Mouse (Mus musculus): ENCODE measurements at regions not wholly inside any gene's neighbourhood (a gene's known extent, or its start where the extent isn't known, plus 50 kb on each side); places are given as distances from the start of the nearest gene placed in this dataset.

- no peak for DNase-seq
Observed at GRCm38 (mm10) chr6:120614526-120614925, 51.6 kb upstream of the Cecr2 start.

DNA sequence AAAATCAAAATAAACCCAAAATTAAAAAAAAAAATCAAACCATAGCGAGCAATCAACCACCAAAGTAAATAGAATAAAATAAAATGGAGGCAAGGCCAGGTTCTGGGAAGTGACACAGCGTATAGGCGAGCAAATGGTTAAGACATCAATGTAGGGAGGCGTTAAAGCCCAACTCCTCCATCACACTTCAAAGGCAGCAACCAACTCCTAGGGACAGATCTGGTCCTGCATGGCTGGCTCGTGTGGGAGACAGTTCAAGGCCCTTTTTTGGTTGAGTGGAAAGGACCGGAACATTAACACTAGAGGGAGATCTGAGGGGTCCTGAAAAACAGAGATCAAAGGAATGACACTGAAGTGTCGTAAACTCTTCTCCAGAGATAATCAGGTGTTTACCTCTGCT is 53.8 kb upstream of the Cecr2 start:
- no peak for DNase-seq

DNA sequence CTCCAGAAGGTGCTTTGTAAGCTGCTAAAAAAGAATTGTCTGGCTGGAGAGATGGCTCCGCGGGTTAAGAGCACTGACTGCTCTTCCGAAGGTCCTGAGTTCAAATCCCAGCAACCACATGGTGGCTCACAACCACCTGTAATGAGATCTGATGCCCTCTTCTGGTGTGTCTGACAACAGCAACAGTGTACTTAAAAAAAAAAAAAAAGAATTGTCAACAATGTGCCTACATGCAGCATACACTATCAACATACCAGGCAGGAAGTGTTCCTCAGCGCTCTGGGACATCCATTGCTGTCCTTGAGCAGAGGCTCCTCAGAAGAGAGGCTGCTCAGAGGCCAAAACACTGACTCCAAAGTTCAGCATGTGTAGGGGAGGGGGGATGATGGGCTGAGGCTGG is 56.3 kb upstream of the Cecr2 start:
- DNase-seq: no peak

GRCm38 (mm10) chr6:120605471-120605870 is 60.7 kb upstream of the Cecr2 start:
- DNase-seq: no peak

DNA sequence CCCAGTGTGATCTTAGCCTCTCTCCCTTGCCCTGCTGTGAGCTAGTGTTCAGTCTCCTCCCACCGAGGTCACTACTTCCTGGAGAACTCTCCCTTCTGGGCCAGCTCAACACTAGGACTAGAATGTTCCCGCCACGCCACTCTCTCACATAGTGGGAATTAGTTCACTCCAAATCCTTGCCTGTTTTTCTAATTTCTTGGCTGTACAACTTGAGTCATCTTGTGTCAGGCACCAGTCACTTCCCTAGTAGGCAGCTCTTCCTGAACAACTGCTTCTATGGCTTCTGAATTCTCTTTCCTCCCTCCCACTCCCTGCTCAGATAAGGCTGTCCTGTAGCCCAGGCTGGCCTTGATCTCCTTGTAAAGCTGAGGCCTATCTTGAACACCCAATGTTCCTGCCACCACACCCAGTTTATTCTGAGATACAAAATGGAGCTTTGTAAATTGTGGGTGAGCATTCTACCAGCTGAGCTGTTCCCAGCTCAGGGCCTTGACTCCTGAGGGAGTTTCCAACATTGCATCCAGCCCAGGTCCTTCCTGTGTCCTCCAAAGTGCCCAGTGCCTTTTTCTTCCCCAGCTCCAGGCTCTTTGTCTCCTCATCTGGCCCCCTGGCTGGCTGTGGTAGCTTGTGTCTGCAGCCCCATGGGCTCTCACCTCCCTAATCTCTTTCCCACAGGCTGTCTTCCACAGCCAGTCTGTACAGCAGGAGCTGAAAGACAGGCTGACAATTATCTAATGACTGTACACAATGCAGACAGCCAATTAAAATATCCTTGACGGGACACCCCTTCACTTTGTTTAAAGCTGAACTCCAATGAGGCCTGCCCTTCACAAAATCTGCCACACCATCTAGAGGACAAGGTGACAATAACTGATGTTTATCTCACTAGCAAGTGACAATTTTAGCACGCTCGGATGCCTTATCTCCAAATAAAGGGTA is 61.9 kb upstream of the Cecr2 start:
- no peak for DNase-seq

- DNase-seq: peak in 1 of 2 experiments; percentile 22
Observed at GRCm38 (mm10) chr6:120603454-120603853, 62.7 kb upstream of the Cecr2 start.

GRCm38 (mm10) chr6:120600376-120600775 is 65.8 kb upstream of the Cecr2 start:
- DNase-seq: no peak

DNA sequence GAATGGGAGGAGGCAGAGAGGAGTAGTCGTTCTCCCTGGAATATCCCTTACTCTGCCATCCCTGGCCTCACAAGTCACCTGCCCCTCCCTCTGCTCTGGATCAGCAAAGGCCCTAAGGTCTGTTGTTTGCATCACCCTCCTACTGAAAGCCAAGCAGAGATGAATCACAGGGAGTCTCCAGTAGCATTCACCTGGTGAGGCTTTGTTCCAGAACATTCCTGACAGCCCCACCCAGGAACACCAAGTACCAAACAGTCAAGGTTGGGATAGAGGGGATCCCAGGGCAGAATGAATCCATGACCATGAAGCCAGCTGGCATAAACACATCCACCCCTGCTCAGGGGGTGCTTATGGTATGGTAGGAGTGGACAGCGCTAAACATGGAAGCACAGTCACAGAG is 67.4 kb upstream of the Hdhd5 start:
- DNase-seq: no peak

DNA sequence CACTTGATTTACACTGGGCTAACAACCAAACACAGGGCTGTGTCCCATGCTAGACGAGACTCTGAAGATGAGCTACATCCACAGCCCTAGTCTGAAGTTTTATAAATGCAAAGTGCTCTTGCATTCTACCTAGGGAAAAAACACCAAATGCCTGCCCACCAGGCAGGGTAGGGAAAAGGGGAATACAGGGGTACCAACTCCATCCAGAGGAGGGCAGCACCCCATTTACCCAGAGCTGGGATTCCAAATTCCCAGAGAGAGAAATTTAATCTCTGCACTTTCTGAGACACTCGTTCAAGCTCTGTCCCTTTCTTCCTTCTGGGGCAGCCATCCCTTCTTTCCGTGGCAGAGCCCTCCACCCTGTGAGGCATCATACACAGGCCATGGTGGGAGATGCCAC is 66.8 kb upstream of the Hdhd5 start:
- no peak for DNase-seq

- DNase-seq: no peak
Observed at GRCm38 (mm10) chr6:120596717-120597116, 65.6 kb upstream of the Hdhd5 start.

DNA sequence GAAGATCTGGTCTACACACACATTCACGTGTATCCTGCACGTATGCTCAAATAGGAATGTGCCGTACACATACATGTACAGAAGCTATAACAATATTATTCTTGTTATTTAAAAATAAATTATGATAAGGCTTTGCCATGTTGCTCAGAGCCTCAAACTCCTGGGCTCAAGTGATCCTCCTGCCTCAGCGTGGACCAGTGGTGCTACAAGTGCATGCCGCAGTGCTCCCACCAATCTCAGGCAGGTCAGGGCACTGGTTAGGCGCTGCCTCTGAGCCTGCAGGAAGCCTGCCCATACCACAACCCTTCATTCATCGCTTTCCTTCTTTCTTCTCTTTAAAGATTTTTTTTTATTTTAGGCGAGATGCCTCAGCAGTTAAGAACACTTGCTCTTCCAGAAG is 63.3 kb upstream of the Hdhd5 start:
- DNase-seq: no peak

GRCm38 (mm10) chr6:120592705-120593104 is 61.6 kb upstream of the Hdhd5 start:
- DNase-seq: no peak

DNA sequence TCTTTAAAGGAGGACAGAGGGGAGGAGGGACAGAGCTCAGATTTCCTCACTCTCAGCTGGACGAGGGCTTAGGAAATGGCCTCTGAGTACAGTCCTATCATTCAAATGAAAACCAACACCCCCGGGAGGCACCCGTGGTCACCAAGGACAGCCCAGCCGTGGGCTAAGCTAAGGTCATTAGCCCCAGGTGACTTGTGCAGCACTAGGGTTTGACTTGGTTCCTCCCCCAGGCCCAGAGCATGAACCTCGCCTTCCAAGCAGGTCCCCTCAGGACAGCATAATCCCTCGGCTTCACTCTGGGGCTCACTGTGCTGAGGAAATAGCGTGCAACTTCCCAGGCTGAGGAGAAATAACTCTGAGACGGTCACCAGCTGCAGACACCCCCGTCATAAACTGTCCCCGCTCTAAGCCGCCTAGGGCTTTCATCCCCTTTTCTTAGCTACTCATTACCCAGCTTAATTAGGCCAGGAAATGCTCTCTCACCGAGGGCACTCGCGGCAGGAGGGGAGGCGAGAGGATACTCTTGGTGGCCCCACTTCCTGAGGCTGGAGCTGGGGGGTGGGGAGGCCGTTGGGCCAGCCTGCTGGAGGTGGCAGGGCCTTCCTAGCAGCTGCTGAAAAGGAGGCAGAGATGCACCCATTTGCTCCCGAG is 61.0 kb upstream of the Hdhd5 start:
- peak; percentile 10 to 33 for DNase-seq

GRCm38 (mm10) chr6:120590191-120590590 is 59.1 kb upstream of the Hdhd5 start:
- no peak for DNase-seq

DNA sequence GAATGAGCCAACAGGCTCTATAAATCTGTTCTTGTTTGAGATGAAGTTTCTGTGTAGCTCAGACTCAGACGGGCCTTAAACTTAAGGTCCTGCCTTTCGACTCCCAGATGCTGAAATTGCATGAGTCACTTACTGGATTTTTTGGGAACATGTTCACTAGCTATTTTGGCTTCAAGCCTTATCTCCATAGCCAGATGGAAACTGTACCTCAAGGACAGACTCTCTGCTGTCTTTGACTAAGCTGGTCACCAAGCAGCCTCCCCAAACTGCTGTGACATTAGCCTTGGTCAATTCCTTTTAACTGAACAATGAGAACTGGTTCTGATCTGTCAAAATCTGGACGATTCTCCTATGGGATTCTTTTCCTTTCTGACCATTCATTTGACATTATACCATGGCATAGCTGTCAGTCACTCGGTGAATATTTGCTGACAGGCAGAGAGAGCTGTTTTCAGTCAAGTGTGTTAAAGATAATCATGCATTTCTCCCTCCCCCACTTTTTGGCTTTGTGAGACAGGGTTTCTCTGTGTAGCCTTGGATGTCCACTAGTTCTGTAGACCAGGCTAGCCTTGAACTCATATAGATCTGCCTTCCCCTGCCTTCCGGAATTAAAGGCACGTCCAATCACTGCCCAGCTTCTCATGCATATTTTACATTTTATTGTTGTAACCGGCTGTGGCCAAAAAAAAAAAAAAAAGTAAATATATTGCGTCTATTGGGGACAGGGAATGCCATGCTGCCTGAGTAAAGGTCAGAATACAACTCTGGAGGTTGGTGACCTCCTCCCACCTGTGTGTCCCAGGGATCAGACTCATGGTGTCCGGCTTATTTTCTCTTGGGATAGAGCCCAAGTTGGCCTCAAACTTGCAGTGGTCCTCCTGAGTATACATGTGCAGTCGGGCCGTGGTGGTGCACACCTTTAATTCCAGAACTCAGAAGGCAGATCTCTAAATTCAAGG is 57.9 kb upstream of the Hdhd5 start:
- DNase-seq: no peak

- no peak for DNase-seq
Observed at GRCm38 (mm10) chr6:120585941-120586280, 54.8 kb upstream of the Hdhd5 start.

- DNase-seq: no peak
Observed at GRCm38 (mm10) chr6:120585118-120585940, 54.2 kb upstream of the Hdhd5 start.

DNA sequence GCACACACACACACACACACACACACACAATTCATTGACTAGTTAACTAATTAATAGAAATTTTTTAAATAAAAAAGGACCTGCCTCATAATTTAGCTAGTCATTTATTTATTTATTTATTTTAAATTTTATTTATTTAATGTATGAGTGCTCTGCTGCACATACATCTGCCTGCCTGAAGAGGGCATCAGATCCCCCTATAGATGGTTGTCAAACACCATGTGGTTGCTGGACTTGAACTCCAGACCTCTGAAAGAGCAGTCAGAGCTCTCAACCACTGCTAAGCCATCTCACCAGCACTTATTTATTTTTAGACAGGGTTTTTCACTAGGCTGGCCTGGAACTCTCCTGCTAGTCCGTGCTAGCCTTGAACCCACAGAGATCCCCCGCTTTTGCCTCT is 50.6 kb upstream of the Hdhd5 start:
- no peak for DNase-seq
